Comparison of ENCODE assay signal across 11 mouse cellular contexts in the genomic region with DNA sequence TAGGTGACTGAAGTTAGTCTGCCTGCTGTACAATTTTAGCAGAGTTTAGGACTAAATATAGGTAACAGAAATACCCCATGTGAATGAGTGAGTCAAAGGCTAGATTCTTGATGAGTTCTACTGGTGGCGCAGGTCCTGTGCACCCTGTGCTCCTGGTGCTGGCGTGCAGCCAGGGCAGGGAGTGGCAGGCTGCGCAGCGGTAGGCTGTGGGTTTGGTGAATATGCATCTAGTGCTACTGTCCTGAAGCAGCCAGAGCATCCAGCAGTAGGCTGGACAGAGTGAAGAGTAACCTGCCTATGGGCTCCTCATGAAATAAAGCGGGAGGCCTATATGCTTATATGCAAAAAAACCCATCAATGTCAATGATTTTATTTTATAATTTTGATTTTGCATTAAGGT.
DNase-seq lines count a peak whose midpoint lies in the region; ATAC-seq and TF ChIP-seq lines count a peak whose summit lies in the region.
"Had no signal": no experiment of that assay in that cellular context is flagged by ENCODE, and none has a peak within 500 bp of the region (broad histone marks: within the 10 kb centered on the region; RNA-seq: fewer than 3 reads in every experiment).

No protein-coding gene starts in this region.

- H3K4me2 ChIP-seq in limb, embryonic 13.5 days (replicated peaks): no peak overlapping the region
- H3K4me2 ChIP-seq: liver, embryonic 15.5 days had no signal

- no peaks in the 10 kb centered on the region; the same call in 1 of the 2 replicates for H3K4me1 ChIP-seq in heart, adult 2 months (ENCODE audit: control insufficient read depth, insufficient read depth, low read length)
- H3K4me1 ChIP-seq in limb, embryonic 13.5 days: peaks cover 39% of the 10 kb centered on the region
- H3K4me1 ChIP-seq in hindbrain, embryonic 10.5 days (replicated peaks): peaks cover 23% of the 10 kb centered on the region

- peak; percentile 84 for DNase-seq in heart, adult 11 months
- no peak for DNase-seq in heart, adult 2 months
- peak; percentile 26 for DNase-seq in left cerebral cortex, postnatal 4 days
- DNase-seq in left cerebral cortex, adult 18-20 months (ENCODE audit: low spot score in 2 of 2): no peak
- peak; percentile 35 to 55 for DNase-seq in cerebellum, postnatal 25 days
- DNase-seq in frontal cortex, postnatal 36 days (ENCODE audit: low spot score in 2 of 2): no peak
- DNase-seq in hindbrain, embryonic 10.5 days (ENCODE audit: low spot score): no peak
- DNase-seq: gastrocnemius, adult 2 months; thymus, postnatal 14 days had no signal

- no peak overlapping the region for H3K9ac ChIP-seq in heart, adult 2 months (ENCODE audit: low read depth, low read length)
- no peak overlapping the region for H3K9ac ChIP-seq in limb, embryonic 13.5 days
- H3K9ac ChIP-seq: liver, embryonic 15.5 days had no signal

- no peak for TF ChIP-seq EP300 in heart, adult 2 months (IDR thresholded peaks at IDR 0.05; ENCODE audit: insufficient read depth, low read depth, low read length)

- no peak for TF ChIP-seq CTCF in heart, adult 2 months (IDR thresholded peaks at IDR 0.05)

- whole genome bisulfite sequencing in heart, adult 2 months: 84% methylated on average over 5 of the region's 5 CpGs
- WGBS in limb, embryonic 13.5 days: 78% methylated on average over 5 of the region's 5 CpGs
- WGBS in hindbrain, embryonic 10.5 days: 96% methylated on average over 5 of the region's 5 CpGs

- TF ChIP-seq POLR2A in heart, adult 2 months (IDR thresholded peaks at IDR 0.05; ENCODE audit: insufficient read depth, low read depth, low read length): no peak

- no peak overlapping the region for H3K27ac ChIP-seq in heart, adult 2 months
- no peak overlapping the region for H3K27ac ChIP-seq in limb, embryonic 13.5 days
- no peak overlapping the region for H3K27ac ChIP-seq in hindbrain, embryonic 10.5 days
- H3K27ac ChIP-seq: gastrocnemius, adult 2 months; liver, embryonic 15.5 days had no signal

- peak; percentile 45; the same call in 1 of the 2 replicates for ATAC-seq in limb, embryonic 13.5 days (ENCODE audit: low FRiP score, low read depth)

- no peaks in the 10 kb centered on the region for H3K9me3 ChIP-seq in limb, embryonic 13.5 days
- no peaks in the 10 kb centered on the region for H3K9me3 ChIP-seq in hindbrain, embryonic 10.5 days
- H3K9me3 ChIP-seq: liver, embryonic 15.5 days had no signal

- H3K27me3 ChIP-seq in heart, adult 2 months (ENCODE audit: control insufficient read depth, insufficient read depth, low read length): no peaks in the 10 kb centered on the region
- no peaks in the 10 kb centered on the region for H3K27me3 ChIP-seq in limb, embryonic 13.5 days
- no peaks in the 10 kb centered on the region for H3K27me3 ChIP-seq in hindbrain, embryonic 10.5 days (ENCODE audit: insufficient read depth, poor library complexity, severe bottlenecking)
- H3K27me3 ChIP-seq: liver, embryonic 15.5 days had no signal

- H3K79me2 ChIP-seq in heart, adult 2 months (replicated peaks; ENCODE audit: control insufficient read depth, insufficient read depth, low read length): no peaks in the 10 kb centered on the region

- H3K36me3 ChIP-seq in heart, adult 2 months (ENCODE audit: control insufficient read depth, insufficient read depth, low read length): no peaks in the 10 kb centered on the region
- H3K36me3 ChIP-seq in limb, embryonic 13.5 days: no peaks in the 10 kb centered on the region
- peaks cover 7% of the 10 kb centered on the region; the same call in 1 of the 2 replicates for H3K36me3 ChIP-seq in hindbrain, embryonic 10.5 days
- H3K36me3 ChIP-seq: liver, embryonic 15.5 days had no signal

- intact Hi-C loops in heart, adult 2 months (cut with DNase I): loop anchor here (5.0 kb wide), 1 partner anchor 61 kb away; no protein-coding TSS in a partner anchor
- intact Hi-C loops in left cerebral cortex, postnatal 4 days (cut with DNase I): no loop called here

- H3K4me3 ChIP-seq in heart, adult 2 months: no peak overlapping the region
- H3K4me3 ChIP-seq in limb, embryonic 13.5 days: no peak overlapping the region
- no peak overlapping the region for H3K4me3 ChIP-seq in hindbrain, embryonic 10.5 days
- H3K4me3 ChIP-seq: gastrocnemius, adult 2 months; liver, embryonic 15.5 days had no signal

Comparison
In these comparisons a context has a peak if more than half of its experiments do, and no peak if none do; other contexts are left out.
1. DNase-seq: peak in heart, adult 11 months (single experiment), left cerebral cortex, postnatal 4 days (single experiment) and cerebellum, postnatal 25 days (2 of 2); none in heart, adult 2 months (0 of 2), left cerebral cortex, adult 18-20 months (0 of 2), frontal cortex, postnatal 36 days (0 of 2) and hindbrain, embryonic 10.5 days (single experiment).